In the genomic region with DNA sequence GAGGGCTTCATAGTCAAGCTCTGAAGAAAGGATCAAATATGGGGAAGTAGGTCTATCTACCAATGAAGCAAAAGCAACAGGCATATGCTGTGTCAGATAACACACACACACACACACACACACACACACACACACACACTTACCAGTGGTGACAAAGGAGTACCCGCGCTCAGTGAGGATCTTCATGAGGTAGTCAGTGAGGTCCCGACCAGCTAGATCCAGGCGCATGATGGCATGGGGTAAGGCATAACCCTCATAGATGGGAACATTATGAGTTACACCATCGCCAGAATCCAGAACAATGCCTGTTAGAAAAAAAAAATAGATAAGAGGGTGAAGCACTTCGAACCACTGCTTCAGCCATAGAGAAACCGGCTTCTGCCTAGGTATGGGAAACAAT, we compare ENCODE assay signal across 19 mouse cellular contexts. TPM values are rescaled to one million over a fixed set of nuclear protein-coding genes. Genes with fewer than 3 reads are reported as not detected.
"Had no signal": no experiment of that assay in that cellular context is flagged by ENCODE, and none has a peak within 500 bp of the region (broad histone marks: within the 10 kb centered on the region; RNA-seq: fewer than 3 reads in every experiment).

No protein-coding gene starts in this region.

- H3K27me3 ChIP-seq: kidney, embryonic 15.5 days; liver, embryonic 15.5 days; midbrain, embryonic 15.5 days; stomach, embryonic 15.5 days had no signal

- ATAC-seq: lung, postnatal 0 days; midbrain, embryonic 15.5 days had no signal

- H3K9me3 ChIP-seq: kidney, embryonic 15.5 days; limb, embryonic 10.5 days; liver, embryonic 15.5 days; midbrain, embryonic 15.5 days; stomach, embryonic 15.5 days had no signal

- DNase-seq: kidney, postnatal 14 days; lung, adult 2 months; lung, postnatal 36 days; right cerebral cortex, postnatal 14 days; thymus, adult 2 months; thymus, postnatal 25 days had no signal

- H3K4me1 ChIP-seq: liver, embryonic 15.5 days; midbrain, embryonic 15.5 days; stomach, embryonic 15.5 days had no signal

- H3K4me3 ChIP-seq: kidney, embryonic 15.5 days; left cerebral cortex, adult 2 months; limb, embryonic 10.5 days; liver, embryonic 15.5 days; midbrain, embryonic 15.5 days; stomach, embryonic 15.5 days had no signal

- H3K9ac ChIP-seq: kidney, embryonic 15.5 days; liver, embryonic 15.5 days; midbrain, embryonic 15.5 days; stomach, embryonic 15.5 days had no signal

- H3K4me2 ChIP-seq: kidney, embryonic 15.5 days; liver, embryonic 11.5 days; liver, embryonic 15.5 days; midbrain, embryonic 15.5 days; stomach, embryonic 15.5 days had no signal

- H3K27ac ChIP-seq: kidney, embryonic 15.5 days; left cerebral cortex, adult 2 months; limb, embryonic 10.5 days; liver, embryonic 15.5 days; midbrain, embryonic 15.5 days; stomach, embryonic 15.5 days had no signal

- H3K36me3 ChIP-seq: kidney, embryonic 15.5 days; limb, embryonic 10.5 days; liver, embryonic 15.5 days; midbrain, embryonic 15.5 days; stomach, embryonic 15.5 days had no signal

RNA-seq across cellular contexts. Expression of a gene that starts 4.0 kb away (rescaled TPM):
- total RNA-seq: layer of hippocampus, postnatal 25 days; left cerebral cortex, adult 2 months; left cerebral cortex, postnatal 14 days; megakaryocyte progenitor cell, adult 5-6 weeks had no signal

RNA-seq across cellular contexts. Expression of a gene that starts 36.0 kb away (rescaled TPM):
- total RNA-seq: megakaryocyte progenitor cell, adult 5-6 weeks had no signal
- polyA plus RNA-seq: limb, embryonic 10.5 days; liver, embryonic 11.5 days; liver, embryonic 15.5 days; lung, postnatal 0 days; spleen, adult 2 months; urinary bladder, adult 2 months had no signal
